Mouse (Mus musculus): ENCODE measurements around the gene Csf1. TPM values are rescaled to one million over a fixed set of nuclear protein-coding genes. Genes with fewer than 3 reads are reported as not detected.
"Not testable (repeated sequence)": the region's sequence is repeated elsewhere in the genome, so short reads cannot be mapped to it uniquely, and the experiment has no call there.

The Csf1 gene
- total RNA-seq, 2 experiments from 2014 or later = 11.9 to 13.3 TPM

- DNase-seq (ENCODE audit: low spot score in 2 of 2) = no peak
These were observed 9.3 kb downstream of the Csf1 start for GRCm38 (mm10) chr3:107750775-107751540.

GRCm38 (mm10) chr3:107749446-107749845, 10.8 kb downstream of the Csf1 start:
- DNase-seq (ENCODE audit: low spot score in 2 of 2) = no peak

DNA sequence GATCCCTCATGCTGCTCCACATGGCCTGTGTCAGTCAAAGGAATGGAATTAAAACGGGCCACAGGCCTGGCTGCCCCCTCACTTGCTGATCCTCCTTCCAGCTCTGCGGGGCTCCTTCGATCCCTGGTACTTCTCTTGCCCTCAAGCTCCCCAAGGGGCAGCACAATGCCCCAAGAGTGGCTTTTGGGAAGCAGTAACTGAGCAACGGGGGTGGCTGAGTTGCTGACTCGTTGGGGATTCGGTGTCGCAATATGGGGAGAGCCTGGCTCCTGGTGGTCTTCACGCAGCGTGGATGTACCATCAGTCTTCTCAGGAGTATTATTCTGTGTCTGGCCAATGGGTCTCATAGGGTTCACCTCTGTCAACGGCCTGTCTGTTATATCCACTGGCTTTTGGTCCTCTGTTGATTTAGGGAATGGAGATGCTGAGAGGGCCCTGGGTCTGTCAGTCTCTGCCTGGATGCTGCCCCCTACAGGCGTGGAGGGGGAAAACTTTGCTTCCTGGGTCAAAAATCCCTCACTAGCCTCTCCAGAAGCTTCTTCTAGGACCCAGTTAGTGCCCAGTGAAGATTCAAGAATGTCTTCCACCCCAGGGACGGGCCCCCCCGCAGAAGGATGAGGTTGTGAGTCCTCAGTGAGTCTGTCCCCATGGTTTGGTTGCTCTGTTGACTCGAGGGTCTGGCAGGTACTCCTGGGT, 11.9 kb downstream of the Csf1 start:
- DNase-seq (ENCODE audit: low spot score in 2 of 2) = no peak

- DNase-seq (ENCODE audit: low spot score in 2 of 2) = no peak
These were observed 14.2 kb downstream of the Csf1 start for GRCm38 (mm10) chr3:107746026-107746425.

DNA sequence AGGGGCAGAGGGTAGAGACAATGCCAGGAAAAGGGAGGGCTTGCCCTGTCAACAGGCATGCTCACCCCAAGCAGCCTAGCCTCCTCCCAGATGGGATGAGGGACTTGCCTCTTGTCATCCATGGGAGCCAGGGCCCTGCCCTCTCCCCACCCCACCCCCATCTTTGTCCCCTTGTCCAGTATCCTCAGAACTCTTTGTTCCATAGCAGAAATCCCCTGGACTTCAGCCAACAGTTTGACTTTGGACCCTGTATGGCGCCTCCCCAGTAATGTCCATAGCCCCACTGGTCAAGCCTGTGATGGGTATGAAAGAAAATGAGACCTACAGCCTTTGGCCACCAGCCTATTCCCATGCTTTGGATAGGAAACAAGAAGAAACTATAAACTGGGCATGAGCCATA, 16.6 kb downstream of the Csf1 start:
- DNase-seq (ENCODE audit: low spot score in 2 of 2) = no peak

DNA sequence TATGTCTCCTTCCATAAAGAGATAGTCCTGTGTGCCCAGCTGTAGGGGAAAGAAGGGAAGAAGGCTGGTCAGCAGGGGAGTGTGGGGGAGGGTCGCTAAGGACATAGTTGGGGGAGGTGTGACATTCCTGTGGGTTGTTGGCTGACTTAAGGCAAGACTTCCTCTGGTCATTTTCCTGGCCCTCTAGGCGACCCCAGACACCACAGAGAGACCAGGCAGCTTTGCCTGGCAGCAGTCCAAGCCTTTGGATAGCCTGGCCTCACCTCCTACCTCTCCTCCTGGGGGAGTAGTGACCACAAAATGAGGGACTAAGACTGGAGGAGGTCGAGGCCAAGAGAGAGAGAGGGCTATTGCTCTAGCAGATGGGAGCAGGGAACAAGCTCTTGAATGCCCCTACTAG, 17.2 kb downstream of the Csf1 start:
- DNase-seq (ENCODE audit: low spot score in 2 of 2) = no peak

DNA sequence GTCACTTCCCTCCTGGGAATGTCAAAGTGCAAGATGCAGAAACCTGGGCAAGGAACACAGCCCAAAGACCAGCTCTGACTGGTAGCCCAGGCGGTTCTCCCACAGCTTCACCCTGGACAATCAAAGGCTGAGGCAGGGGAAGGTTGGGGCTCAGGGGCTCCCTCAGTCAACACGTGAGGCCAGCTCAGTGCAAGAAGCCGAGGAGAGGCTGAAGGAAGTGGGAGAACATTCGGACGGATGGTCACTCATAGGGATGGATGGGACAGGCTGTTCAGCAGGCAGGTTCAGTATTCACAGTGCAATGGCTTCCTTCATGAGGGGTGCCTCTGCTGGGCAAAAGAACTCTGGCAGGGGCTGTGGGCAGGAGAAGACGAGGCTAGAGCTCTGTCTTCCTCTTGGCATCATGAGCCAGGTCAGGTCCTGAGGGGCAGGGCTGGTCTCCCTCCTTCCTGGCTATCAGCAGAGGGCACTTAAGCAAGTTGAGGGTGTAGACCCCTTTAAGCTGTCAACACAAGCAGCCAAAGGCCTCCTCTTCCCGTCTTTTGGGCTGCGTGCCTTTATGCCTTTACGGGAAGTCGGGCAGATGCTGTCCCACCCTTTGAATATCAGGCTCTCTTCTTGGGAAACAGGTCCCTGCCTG, 18.1 kb downstream of the Csf1 start:
- DNase-seq (ENCODE audit: low spot score in 2 of 2) = no peak

- DNase-seq (ENCODE audit: low spot score in 2 of 2) = no peak
These were observed 18.9 kb downstream of the Csf1 start for GRCm38 (mm10) chr3:107741387-107741786.

GRCm38 (mm10) chr3:107740578-107741207, 19.6 kb downstream of the Csf1 start:
- DNase-seq (ENCODE audit: low spot score in 2 of 2) = peak; percentile 49 to 50

GRCm38 (mm10) chr3:107739966-107740365, 20.3 kb downstream of the Csf1 start:
- no peak for DNase-seq (ENCODE audit: low spot score in 2 of 2)

DNA sequence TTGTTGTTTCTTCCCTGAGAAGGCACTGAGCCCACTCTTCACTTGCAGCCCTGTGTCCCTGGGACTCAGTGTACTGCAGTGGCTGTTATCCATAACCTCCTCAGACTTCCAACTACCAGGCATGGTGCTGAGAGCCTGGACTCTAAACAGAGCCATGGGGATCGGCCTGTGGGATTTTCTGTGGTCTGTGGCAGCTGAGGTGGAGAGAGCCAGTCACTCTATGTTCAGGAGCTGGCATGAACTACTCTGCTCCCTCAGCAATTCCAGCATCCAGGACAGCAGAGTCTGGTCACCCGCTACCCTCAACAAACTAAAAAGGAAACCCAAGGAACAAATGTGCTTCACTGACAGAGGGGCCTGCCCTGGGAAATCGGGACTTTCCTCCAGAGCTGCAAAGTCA, 20.8 kb downstream of the Csf1 start:
- no peak for DNase-seq (ENCODE audit: low spot score in 2 of 2)

- no peak for DNase-seq (ENCODE audit: low spot score in 2 of 2)
These were observed 21.6 kb downstream of the Csf1 start for GRCm38 (mm10) chr3:107738620-107739019.

GRCm38 (mm10) chr3:107737609-107738190, 22.6 kb downstream of the Csf1 start:
- no peak for DNase-seq (ENCODE audit: low spot score in 2 of 2)

DNA sequence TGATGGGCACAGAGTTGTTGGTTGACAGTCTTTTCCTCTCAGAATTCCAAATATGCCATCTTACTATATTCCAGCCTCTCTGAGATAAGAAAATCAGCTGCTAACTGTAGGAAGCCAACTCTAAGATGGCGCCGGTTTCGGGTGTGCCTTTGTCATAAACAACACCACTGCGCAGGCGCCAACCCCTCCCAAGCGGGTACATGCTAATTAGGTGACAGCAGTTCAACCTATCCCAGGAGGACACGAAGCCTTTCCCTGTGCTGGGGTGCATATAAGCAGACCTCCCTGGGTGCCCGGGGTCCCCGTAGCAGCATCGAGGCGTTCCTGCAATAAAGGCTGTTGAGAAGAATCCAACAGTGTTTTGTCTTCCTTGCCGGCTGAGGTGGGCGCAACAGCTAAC, 24.6 kb downstream of the Csf1 start:
- DNase-seq (ENCODE audit: low spot score in 2 of 2) = not testable (repeated sequence)

GRCm38 (mm10) chr3:107733329-107733728, 26.9 kb downstream of the Csf1 start:
- DNase-seq (ENCODE audit: low spot score in 2 of 2) = no peak

DNA sequence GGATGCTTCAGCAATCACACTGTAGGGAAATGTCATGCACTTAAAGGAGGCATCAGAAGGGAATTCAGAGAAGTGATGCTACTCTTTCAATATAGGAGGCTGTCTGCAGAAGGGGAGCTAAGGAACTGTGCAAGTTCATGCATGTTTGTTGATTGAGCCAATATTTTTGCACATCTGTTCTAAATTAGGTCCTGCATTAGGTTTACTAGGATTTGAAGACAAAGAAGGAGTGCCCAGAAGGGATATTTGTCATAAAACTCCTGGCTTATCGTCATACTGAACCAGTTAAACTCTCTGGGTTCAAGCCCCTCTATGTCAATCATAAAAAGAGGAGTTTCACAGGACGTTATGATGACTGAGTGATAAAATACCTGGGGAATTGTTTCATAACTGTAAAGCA, 30.0 kb downstream of the Csf1 start:
- no peak for DNase-seq (ENCODE audit: low spot score in 2 of 2)

GRCm38 (mm10) chr3:107728509-107728908, 31.8 kb downstream of the Csf1 start:
- DNase-seq (ENCODE audit: low spot score in 2 of 2) = no peak

GRCm38 (mm10) chr3:107715971-107716370, 44.3 kb downstream of the Csf1 start:
- DNase-seq (ENCODE audit: low spot score in 2 of 2) = no peak

GRCm38 (mm10) chr3:107714276-107714933, 45.9 kb downstream of the Csf1 start:
- DNase-seq (ENCODE audit: low spot score in 2 of 2) = no peak

DNA sequence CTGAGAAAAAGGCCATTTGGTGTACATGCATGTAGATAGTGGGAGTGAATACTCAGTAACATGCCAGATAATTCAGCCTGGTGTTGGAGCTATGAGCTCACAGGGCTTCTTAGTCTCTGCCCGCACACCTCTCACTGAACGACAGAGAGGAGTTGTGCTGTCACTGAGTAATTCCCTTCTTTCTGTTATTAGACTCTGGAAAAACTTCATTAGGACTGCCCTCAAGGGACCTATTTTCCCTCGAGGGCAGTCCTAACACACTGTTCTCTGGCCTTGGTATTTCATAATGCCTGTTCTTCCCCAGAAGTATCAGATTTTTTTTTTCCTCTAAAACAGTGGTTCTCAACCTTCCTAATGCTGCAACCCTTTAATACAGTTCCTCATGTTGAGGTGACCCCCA, 48.2 kb downstream of the Csf1 start:
- DNase-seq (ENCODE audit: low spot score in 2 of 2) = no peak

GRCm38 (mm10) chr3:107709156-107709555, 51.1 kb downstream of the Csf1 start:
- no peak for DNase-seq (ENCODE audit: low spot score in 2 of 2)
